Mouse (Mus musculus): ENCODE measurements at regions not wholly inside any gene's neighbourhood (a gene's known extent, or its start where the extent isn't known, plus 50 kb on each side); places are given as distances from the start of the nearest gene placed in this dataset.

DNA sequence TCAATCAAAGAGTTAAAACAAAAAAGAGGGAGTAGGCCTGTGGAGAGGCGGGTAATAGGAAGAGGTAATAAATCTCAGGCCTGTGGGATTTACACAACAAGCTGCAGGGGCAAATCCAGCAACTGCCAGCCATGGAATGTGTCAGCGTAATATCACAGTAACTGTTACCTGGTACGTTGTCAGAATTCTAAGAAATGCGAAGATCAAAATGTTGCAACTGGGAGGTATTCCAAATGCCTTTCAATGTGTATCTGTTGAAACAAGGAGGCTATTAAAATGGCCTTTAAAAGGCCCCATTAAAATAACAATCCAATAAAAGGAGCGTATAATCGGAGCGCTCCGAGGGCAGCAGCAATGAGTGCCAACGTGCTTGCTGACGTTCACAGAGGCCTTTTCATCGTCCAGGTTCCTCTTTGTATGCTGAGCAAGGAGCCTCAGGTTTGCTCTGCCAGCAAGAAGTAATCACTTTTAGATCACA lies 205.7 kb upstream of the Hhip start:
- ATAC-seq (replicated peaks; ENCODE audit: poor library complexity), result peak; percentile 17; the same call in 1 of the 2 replicates

GRCm38 (mm10) chr8:80262911-80263310 lies 205.1 kb upstream of the Hhip start:
- peak; percentile 54 for ATAC-seq (replicated peaks; ENCODE audit: poor library complexity)

DNA sequence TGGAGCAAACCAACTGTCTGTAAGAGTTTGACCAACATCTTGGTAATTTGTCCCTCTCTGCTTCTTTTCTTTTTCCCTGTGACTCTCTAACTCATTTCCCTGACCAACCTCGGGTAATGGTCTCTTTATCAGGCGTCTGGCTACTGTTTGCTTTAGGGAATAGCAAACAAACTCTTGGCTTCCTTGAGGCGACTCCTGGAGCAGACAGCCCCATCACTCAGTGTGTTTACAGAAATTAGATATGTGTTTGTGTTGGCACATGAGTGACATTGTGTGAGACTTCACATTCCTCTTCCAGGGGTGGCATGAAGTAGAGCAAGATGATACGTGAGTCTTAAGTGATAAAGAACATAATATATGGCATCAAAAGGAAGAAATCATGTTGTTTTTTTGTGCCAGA lies 195.7 kb upstream of the Hhip start:
- ATAC-seq (replicated peaks; ENCODE audit: poor library complexity), result no peak

DNA sequence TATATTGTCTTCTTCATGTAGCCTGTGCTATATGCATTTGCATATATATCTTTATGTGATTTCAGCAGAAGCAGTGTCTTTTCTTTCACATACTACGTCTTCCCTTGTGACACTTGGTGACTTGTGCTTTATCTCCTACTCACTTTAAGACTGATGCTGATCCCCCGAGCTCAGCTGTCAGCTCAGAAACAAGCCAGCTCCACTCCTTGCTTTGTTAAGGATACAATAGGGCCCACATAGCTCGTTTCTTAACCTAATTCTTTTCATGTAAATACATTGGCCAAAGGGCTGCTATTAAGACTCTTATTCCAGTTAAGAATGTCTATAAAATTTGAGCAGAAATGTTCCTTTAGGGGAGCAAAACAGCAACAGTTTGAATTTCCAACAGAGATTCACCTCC lies 193.8 kb upstream of the Hhip start:
- ATAC-seq (replicated peaks; ENCODE audit: poor library complexity), result no peak

DNA sequence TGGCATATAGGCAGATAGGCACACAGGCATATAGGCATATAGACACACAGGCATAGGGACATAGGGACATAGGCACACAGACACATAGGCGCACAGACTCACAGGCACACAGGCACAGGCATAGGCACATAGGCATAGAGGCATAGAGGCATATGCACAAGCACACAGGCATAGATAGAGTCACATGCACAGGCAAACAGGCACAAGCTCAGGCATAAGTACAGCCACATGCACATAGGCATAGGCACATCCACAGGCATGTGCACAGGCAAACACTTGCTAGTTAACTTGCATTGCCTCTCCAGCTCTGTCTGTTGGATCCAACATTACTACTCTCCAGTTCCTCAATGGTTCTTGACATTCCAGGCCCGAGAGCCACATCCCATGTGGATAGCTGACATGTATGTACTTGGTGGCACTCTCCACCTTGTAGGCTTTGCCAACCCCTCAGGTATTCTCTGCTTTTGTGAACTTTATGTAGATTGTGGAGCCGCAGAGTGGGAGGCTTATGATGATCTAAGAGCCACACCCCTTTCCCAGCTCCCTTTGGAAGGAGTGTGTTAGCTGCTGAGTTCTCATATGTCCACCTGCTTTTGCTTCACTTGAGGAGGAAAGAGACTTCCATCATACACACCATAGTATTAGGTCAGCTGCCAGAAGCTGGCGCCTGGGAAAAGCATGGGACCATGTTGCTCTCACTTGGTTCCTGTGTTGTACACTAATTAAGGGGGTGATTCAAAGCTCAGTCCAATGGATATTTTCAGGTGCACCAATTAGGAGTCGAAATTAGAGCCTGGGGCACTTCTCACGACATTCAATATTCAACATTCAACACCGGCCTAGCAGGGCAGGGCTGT lies 192.7 kb upstream of the Hhip start:
- ATAC-seq (replicated peaks; ENCODE audit: poor library complexity), result no peak

DNA sequence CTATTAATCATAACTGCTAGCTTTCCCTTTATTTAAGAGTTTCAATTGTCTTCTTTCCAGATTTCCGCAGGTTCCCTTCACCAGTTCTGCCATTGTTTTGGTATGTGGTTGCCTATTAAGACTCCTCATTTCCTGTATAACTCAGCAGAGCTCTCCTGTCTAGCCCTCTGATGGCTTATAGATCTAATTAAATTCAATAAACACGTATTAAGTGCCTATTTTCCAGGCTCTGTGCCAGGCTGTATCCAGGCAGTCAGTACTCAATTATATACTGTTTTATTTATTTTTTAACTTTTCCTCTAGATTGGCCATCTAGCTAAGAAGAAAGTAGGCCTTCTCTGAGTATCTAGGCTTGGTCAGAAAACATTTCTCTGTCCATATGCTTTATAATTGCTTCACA lies 192.0 kb upstream of the Hhip start:
- no peak for ATAC-seq (replicated peaks; ENCODE audit: poor library complexity)

- peak; percentile 90 for ATAC-seq (replicated peaks; ENCODE audit: poor library complexity)
These were observed 182.1 kb upstream of the Hhip start for GRCm38 (mm10) chr8:80239879-80240278.

GRCm38 (mm10) chr8:80210361-80210760 lies 152.6 kb upstream of the Hhip start:
- no peak for ATAC-seq (replicated peaks; ENCODE audit: poor library complexity)

- no peak for ATAC-seq (replicated peaks; ENCODE audit: poor library complexity)
These were observed 147.2 kb upstream of the Hhip start for GRCm38 (mm10) chr8:80204678-80205654.

- ATAC-seq (replicated peaks; ENCODE audit: poor library complexity), result peak; percentile 85
These were observed 146.2 kb upstream of the Hhip start for GRCm38 (mm10) chr8:80203769-80204677.

DNA sequence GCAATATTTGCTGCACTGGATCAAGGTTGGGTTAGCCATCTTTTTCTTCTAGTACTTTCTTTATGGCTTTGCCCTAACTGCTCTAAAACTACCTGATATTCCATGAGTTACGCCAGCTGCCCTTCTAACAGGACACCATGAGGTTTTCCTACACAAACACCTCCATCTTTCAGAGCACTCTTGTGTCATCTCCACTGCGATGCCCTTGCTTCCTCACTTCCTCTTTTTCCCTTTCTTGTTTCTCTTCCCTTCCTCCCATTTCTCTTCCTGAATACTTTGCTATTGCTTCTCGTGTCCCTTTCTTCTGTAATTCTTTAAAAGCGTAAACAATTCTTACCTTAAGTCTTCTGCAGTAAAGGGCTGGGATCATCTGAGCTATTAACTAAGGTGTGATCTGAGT lies 139.9 kb upstream of the Hhip start:
- peak; percentile 71 for ATAC-seq (replicated peaks; ENCODE audit: poor library complexity)

DNA sequence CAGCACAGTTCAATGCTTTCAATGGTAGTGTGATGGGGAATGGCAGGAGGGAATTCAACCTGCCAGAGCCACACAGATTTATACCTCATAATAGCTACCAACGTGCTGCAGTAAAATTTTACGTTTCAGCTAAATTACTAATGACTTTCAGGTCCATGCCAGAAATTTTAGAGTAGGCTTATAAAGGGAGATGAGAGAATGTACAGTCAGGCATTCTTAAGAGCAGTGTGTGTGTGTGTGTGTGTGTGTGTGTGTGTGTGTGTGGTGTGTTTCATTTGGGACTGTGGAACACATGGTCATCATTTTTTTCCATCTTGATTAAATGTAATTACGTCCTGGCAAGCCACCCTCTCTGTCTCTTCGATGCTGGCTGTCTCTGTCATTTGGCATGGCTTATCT lies 132.7 kb upstream of the Hhip start:
- ATAC-seq (replicated peaks; ENCODE audit: poor library complexity), result no peak

GRCm38 (mm10) chr8:80189797-80190509 lies 132.1 kb upstream of the Hhip start:
- no peak for ATAC-seq (replicated peaks; ENCODE audit: poor library complexity)

GRCm38 (mm10) chr8:80185286-80185685 lies 127.5 kb upstream of the Hhip start:
- ATAC-seq (replicated peaks; ENCODE audit: poor library complexity), result no peak

- ATAC-seq (replicated peaks; ENCODE audit: poor library complexity), result no peak
These were observed 110.9 kb upstream of the Hhip start for GRCm38 (mm10) chr8:80168688-80169087.

- no peak for ATAC-seq (replicated peaks; ENCODE audit: poor library complexity)
These were observed 91.8 kb upstream of the Hhip start for GRCm38 (mm10) chr8:80149458-80150083.

GRCm38 (mm10) chr8:80147929-80148328 lies 90.1 kb upstream of the Hhip start:
- peak; percentile 75 for ATAC-seq (replicated peaks; ENCODE audit: poor library complexity)

DNA sequence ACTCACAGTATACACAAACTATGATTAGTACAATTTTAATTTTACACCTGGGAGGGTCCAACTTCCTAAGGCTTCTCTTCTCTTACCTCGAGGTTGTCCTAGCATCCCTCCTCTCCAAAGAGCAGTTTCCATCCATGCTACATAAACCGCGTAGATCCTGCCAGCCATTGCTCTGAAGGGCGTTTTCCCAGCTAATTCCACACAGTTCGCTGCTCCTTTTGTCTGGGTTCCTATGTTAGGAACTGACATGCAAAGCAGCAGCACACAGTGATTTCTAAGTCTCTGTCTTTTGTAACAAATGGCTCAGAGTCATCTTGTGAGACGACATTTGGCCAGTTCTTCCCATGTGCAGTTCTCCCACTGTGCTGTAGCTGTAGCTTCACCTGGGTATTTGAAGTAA lies 80.7 kb upstream of the Hhip start:
- no peak for ATAC-seq (replicated peaks; ENCODE audit: poor library complexity)

DNA sequence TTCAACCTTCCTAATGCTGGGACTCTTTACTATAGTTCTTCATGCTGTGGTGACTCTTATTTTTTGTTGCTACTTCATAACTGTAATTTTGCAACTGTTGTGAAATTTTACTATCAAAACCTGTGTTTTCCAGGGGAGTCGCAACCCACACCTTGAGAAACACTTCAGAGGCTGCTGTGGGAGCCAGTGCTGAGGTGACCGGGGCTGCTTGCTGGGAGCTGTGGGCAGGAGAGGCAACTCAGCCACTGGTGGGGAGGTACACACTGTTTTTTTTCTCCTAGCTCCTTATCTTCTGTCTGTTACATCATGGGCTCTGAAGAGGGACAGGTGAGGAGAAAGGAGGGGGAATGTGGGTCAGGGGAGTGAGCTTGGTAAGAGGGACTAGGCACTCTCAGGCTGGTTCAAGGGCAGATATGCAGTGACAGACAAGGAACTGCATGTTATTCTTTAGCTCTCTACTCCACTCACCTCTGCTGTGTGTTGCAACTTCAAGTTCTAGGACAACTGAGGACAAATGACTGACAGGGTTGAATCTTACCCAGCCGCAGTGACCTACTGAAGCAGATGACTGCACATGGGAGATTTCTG lies 62.7 kb upstream of the Hhip start:
- ATAC-seq (replicated peaks; ENCODE audit: poor library complexity), result peak; percentile 70

All from megakaryocyte progenitor cell, adult 5-6 weeks (primary cell).